Mouse (Mus musculus) embryonic facial prominence, embryonic 11.5 days (tissue): ENCODE measurements at regions not wholly inside any gene's neighbourhood (a gene's known extent, or its start where the extent isn't known, plus 50 kb on each side); places are given as distances from the start of the nearest gene placed in this dataset.

Experiments
- ATAC-seq: fragments of 200-750 bp; cut with Nextera tagmentation; replicated peaks from 2 replicates; pipeline ENCODE4 v1.8.0; 2017; ENCODE audit warnings: low read depth; ENCODE audit not compliant: insufficient number of reproducible peaks, low FRiP score, low TSS enrichment
- DNase-seq: peaks from one replicate; pipeline ENCODE4 v3.0.0-alpha.2; 2015; ENCODE audit warnings: low spot score
- H3K27ac ChIP-seq: fragments of 300-500 bp; sonication (generic); replicated peaks from 2 replicates; pipeline ENCODE4 v1.5.1; 2014; ENCODE audit warnings: mild to moderate bottlenecking, low read depth, low read length, control low read depth
- H3K27me3 ChIP-seq: fragments of 300-500 bp; sonication (generic); 2 replicates; pipeline ENCODE4 v1.6.1; 2014; ENCODE audit warnings: mild to moderate bottlenecking, low read length, moderate library complexity, mixed read lengths; ENCODE audit not compliant: control insufficient read depth, insufficient read depth
- H3K36me3 ChIP-seq: fragments of 300-500 bp; sonication (generic); replicated peaks from 2 replicates; pipeline ENCODE4 v1.6.1; 2014; ENCODE audit warnings: low read depth, mild to moderate bottlenecking, low read length, moderate library complexity, mixed read lengths; ENCODE audit not compliant: control insufficient read depth, insufficient read depth
- H3K4me1 ChIP-seq: fragments of 300-500 bp; sonication (generic); 2 replicates; pipeline ENCODE4 v1.6.1; 2014; ENCODE audit warnings: low read length, mixed read lengths; ENCODE audit not compliant: control insufficient read depth, insufficient read depth
- H3K4me2 ChIP-seq: fragments of 300-500 bp; sonication (generic); 2 replicates; pipeline ENCODE4 v1.6.1; 2014; ENCODE audit warnings: low read depth, mild to moderate bottlenecking, control low read depth, low read length, moderate library complexity
- H3K4me3 ChIP-seq: fragments of 300-500 bp; sonication (generic); 2 replicates; pipeline ENCODE4 v1.5.1; 2014; ENCODE audit warnings: low read depth, low read length, control low read depth
- H3K9ac ChIP-seq: fragments of 300-500 bp; sonication (generic); replicated peaks from 2 replicates; pipeline ENCODE4 v1.6.1; 2014; ENCODE audit warnings: mild to moderate bottlenecking, control low read depth, low read length
- H3K9me3 ChIP-seq: fragments of 300-500 bp; sonication (generic); replicated peaks from 2 replicates; pipeline ENCODE4 v1.6.1; 2016; ENCODE audit warnings: mild to moderate bottlenecking, low read length, inconsistent platforms, mixed read lengths; ENCODE audit not compliant: control insufficient read depth
- WGBS: fragments of 180-500 bp; shearing (Covaris S2); extraction: QIAGEN DNeasy Blood & Tissue Kit; methylation state at CpG from one replicate; pipeline ENCODE4 v1.1.7; 2014; 5-methylcytosine and 5-hydroxymethylcytosine counted together

DNA sequence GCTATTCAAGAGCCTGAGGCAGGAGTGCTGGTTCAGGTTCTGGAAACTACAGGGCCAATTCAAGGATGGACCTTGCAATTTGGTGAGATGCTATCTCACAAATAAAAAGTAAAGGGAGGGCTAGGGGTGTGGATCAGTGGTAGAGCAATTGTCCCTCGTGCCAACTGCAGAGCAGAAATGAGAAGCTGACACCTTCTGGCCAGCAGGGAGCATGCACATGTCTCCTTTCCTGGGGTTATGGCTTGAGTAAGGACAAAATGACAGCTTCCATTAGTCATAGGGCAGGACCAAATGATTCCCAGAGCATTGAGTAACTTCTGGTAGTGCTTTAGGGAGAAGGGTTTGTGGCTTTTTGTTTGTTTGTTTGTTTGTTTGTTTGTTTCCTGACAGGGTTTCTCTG, 56.5 kb upstream of the Tmprss2 start:
- Histone ChIP-seq H3K27me3 (no peaks in the 10 kb centered on the region), H3K4me3 (no peak overlapping the region), H3K36me3 (no peaks in the 10 kb centered on the region), H3K27ac (no peak overlapping the region), H3K9me3 (no peaks in the 10 kb centered on the region), H3K4me2 (no peak overlapping the region), H3K4me1 (no peaks in the 10 kb centered on the region), H3K9ac (no peak overlapping the region)
- ATAC-seq (no peak), DNase-seq (no peak)
- 60% methylated on average over 1 of the region's 1 CpGs for WGBS

GRCm38 (mm10) chr16:97665518-97665917, 54.5 kb upstream of the Tmprss2 start:
- H3K9ac ChIP-seq, result no peak overlapping the region
- H3K27ac ChIP-seq, result no peak overlapping the region
- no peak overlapping the region for H3K4me3 ChIP-seq
- no peaks in the 10 kb centered on the region for H3K36me3 ChIP-seq
- ATAC-seq (no peak), DNase-seq (no peak)
- no peaks in the 10 kb centered on the region for H3K27me3 ChIP-seq
- no peaks in the 10 kb centered on the region for H3K9me3 ChIP-seq
- H3K4me2 ChIP-seq, result no peak overlapping the region
- 96% methylated on average over 1 of the region's 1 CpGs for WGBS
- no peaks in the 10 kb centered on the region for H3K4me1 ChIP-seq
